12 mouse cellular contexts compared by ENCODE assay signal in genomic region chr12:85800031-85800430, GRCm38 (mm10). TPM values are rescaled to one million over a fixed set of nuclear protein-coding genes. Genes with fewer than 3 reads are reported as not detected.
DNase-seq lines count a peak whose midpoint lies in the region; ATAC-seq lines count a peak whose summit lies in the region.
"Had no signal": no experiment of that assay in that cellular context is flagged by ENCODE, and none has a peak within 500 bp of the region (broad histone marks: within the 10 kb centered on the region; RNA-seq: fewer than 3 reads in every experiment).

No protein-coding gene starts in this region.

- DNase-seq in cerebellum, postnatal 14 days: peak; percentile 34 to 41
- DNase-seq in cerebellum, adult 11-12 months: no peak
- no peak for DNase-seq in hindbrain, embryonic 10.5 days (ENCODE audit: low spot score)
- peak; percentile 23 for DNase-seq in midbrain, embryonic 11.5 days (ENCODE audit: low spot score, missing footprints)
- DNase-seq in midbrain, embryonic 14.5 days: no peak
- no peak for DNase-seq in kidney, postnatal 10 days
- DNase-seq: adrenal gland, adult 2 months; liver, postnatal 0 days had no signal

- H3K27me3 ChIP-seq in hindbrain, embryonic 16.5 days (replicated peaks; ENCODE audit: control insufficient read depth, insufficient read depth, low read length): no peaks in the 10 kb centered on the region
- no peaks in the 10 kb centered on the region for H3K27me3 ChIP-seq in hindbrain, embryonic 10.5 days (ENCODE audit: insufficient read depth, poor library complexity, severe bottlenecking)
- no peaks in the 10 kb centered on the region for H3K27me3 ChIP-seq in midbrain, embryonic 11.5 days (ENCODE audit: control insufficient read depth, insufficient read depth, low read length)
- no peaks in the 10 kb centered on the region for H3K27me3 ChIP-seq in midbrain, embryonic 14.5 days (ENCODE audit: control insufficient read depth, insufficient read depth, low read length)
- H3K27me3 ChIP-seq in limb, embryonic 13.5 days: no peaks in the 10 kb centered on the region
- H3K27me3 ChIP-seq: forebrain, embryonic 15.5 days; hindbrain, embryonic 15.5 days had no signal

- H3K4me1 ChIP-seq in hindbrain, embryonic 16.5 days (ENCODE audit: control insufficient read depth, insufficient read depth, low read depth, low read length): no peaks in the 10 kb centered on the region
- H3K4me1 ChIP-seq in hindbrain, embryonic 10.5 days (replicated peaks): no peaks in the 10 kb centered on the region
- no peaks in the 10 kb centered on the region for H3K4me1 ChIP-seq in midbrain, embryonic 11.5 days (ENCODE audit: control insufficient read depth, insufficient read depth, low read length)
- H3K4me1 ChIP-seq in midbrain, embryonic 14.5 days (ENCODE audit: control insufficient read depth, insufficient read depth, low read length): no peaks in the 10 kb centered on the region
- no peaks in the 10 kb centered on the region for H3K4me1 ChIP-seq in limb, embryonic 13.5 days
- H3K4me1 ChIP-seq: forebrain, embryonic 15.5 days; hindbrain, embryonic 15.5 days had no signal

- H3K4me3 ChIP-seq in hindbrain, embryonic 16.5 days (ENCODE audit: low read length): no peak overlapping the region
- no peak overlapping the region for H3K4me3 ChIP-seq in hindbrain, embryonic 10.5 days
- H3K4me3 ChIP-seq in midbrain, embryonic 11.5 days (ENCODE audit: low read depth, low read length): no peak overlapping the region
- no peak overlapping the region for H3K4me3 ChIP-seq in midbrain, embryonic 14.5 days (replicated peaks; ENCODE audit: low read depth, low read length)
- no peak overlapping the region for H3K4me3 ChIP-seq in limb, embryonic 13.5 days
- H3K4me3 ChIP-seq: forebrain, embryonic 15.5 days; hindbrain, embryonic 15.5 days had no signal

- no peak overlapping the region for H3K27ac ChIP-seq in hindbrain, embryonic 16.5 days (ENCODE audit: low read depth, low read length)
- no peak overlapping the region for H3K27ac ChIP-seq in hindbrain, embryonic 10.5 days
- H3K27ac ChIP-seq in midbrain, embryonic 11.5 days (ENCODE audit: low read depth, low read length): no peak overlapping the region
- H3K27ac ChIP-seq in midbrain, embryonic 14.5 days (replicated peaks; ENCODE audit: low read depth, low read length): no peak overlapping the region
- no peak overlapping the region for H3K27ac ChIP-seq in limb, embryonic 13.5 days
- H3K27ac ChIP-seq: forebrain, embryonic 15.5 days; hindbrain, embryonic 15.5 days had no signal

- 57% methylated on average over 9 of the region's 9 CpGs for WGBS in hindbrain, embryonic 16.5 days
- 64% methylated on average over 9 of the region's 9 CpGs for WGBS in hindbrain, embryonic 10.5 days
- 75% methylated on average over 9 of the region's 9 CpGs for WGBS in midbrain, embryonic 11.5 days
- 68% methylated on average over 9 of the region's 9 CpGs for WGBS in midbrain, embryonic 14.5 days
- WGBS in limb, embryonic 13.5 days: 31% methylated on average over 9 of the region's 9 CpGs

- H3K9ac ChIP-seq in hindbrain, embryonic 16.5 days (ENCODE audit: low read depth, low read length): no peak overlapping the region
- no peak overlapping the region for H3K9ac ChIP-seq in midbrain, embryonic 11.5 days (ENCODE audit: low read length)
- H3K9ac ChIP-seq in midbrain, embryonic 14.5 days (replicated peaks; ENCODE audit: low read length): no peak overlapping the region
- H3K9ac ChIP-seq in limb, embryonic 13.5 days: no peak overlapping the region
- H3K9ac ChIP-seq: forebrain, embryonic 15.5 days; hindbrain, embryonic 15.5 days; liver, postnatal 0 days had no signal

- H3K36me3 ChIP-seq in hindbrain, embryonic 16.5 days (ENCODE audit: control insufficient read depth, insufficient read depth, low read length): no peaks in the 10 kb centered on the region
- no peaks in the 10 kb centered on the region for H3K36me3 ChIP-seq in hindbrain, embryonic 10.5 days
- H3K36me3 ChIP-seq in midbrain, embryonic 11.5 days (ENCODE audit: control insufficient read depth, insufficient read depth, low read length): no peaks in the 10 kb centered on the region
- H3K36me3 ChIP-seq in midbrain, embryonic 14.5 days (ENCODE audit: control insufficient read depth, insufficient read depth, low read length): no peaks in the 10 kb centered on the region
- no peaks in the 10 kb centered on the region for H3K36me3 ChIP-seq in limb, embryonic 13.5 days
- H3K36me3 ChIP-seq: forebrain, embryonic 15.5 days; hindbrain, embryonic 15.5 days had no signal

- H3K9me3 ChIP-seq in hindbrain, embryonic 16.5 days (ENCODE audit: control insufficient read depth, low read length): no peaks in the 10 kb centered on the region
- H3K9me3 ChIP-seq in hindbrain, embryonic 10.5 days: no peaks in the 10 kb centered on the region
- H3K9me3 ChIP-seq in midbrain, embryonic 11.5 days (ENCODE audit: control insufficient read depth, low read length): no peaks in the 10 kb centered on the region
- H3K9me3 ChIP-seq in midbrain, embryonic 14.5 days (ENCODE audit: control insufficient read depth, low read length): no peaks in the 10 kb centered on the region
- H3K9me3 ChIP-seq in limb, embryonic 13.5 days: no peaks in the 10 kb centered on the region
- H3K9me3 ChIP-seq: forebrain, embryonic 15.5 days; hindbrain, embryonic 15.5 days had no signal

- H3K4me2 ChIP-seq in hindbrain, embryonic 16.5 days (ENCODE audit: low read length): no peak overlapping the region
- H3K4me2 ChIP-seq in midbrain, embryonic 11.5 days: no peak overlapping the region
- H3K4me2 ChIP-seq in midbrain, embryonic 14.5 days (ENCODE audit: low read length): no peak overlapping the region
- no peak overlapping the region for H3K4me2 ChIP-seq in limb, embryonic 13.5 days (replicated peaks)
- H3K4me2 ChIP-seq: forebrain, embryonic 15.5 days; hindbrain, embryonic 15.5 days had no signal

- peak; percentile 24; the same call in 1 of the 2 replicates for ATAC-seq in hindbrain, embryonic 16.5 days
- ATAC-seq in midbrain, embryonic 11.5 days (ENCODE audit: low FRiP score): no peak
- no peak for ATAC-seq in midbrain, embryonic 14.5 days (ENCODE audit: low FRiP score, low TSS enrichment)
- peak; percentile 15; the same call in 1 of the 2 replicates for ATAC-seq in limb, embryonic 13.5 days (ENCODE audit: low FRiP score, low read depth)
- ATAC-seq: forebrain, embryonic 15.5 days; liver, postnatal 0 days had no signal

RNA-seq across cellular contexts. Expression of gene Erg28, which starts 24.3 kb away (rescaled TPM):
- 109 and 114 TPM in 2 replicates for polyA plus RNA-seq in hindbrain, embryonic 16.5 days (2015; fragmentation: Nextera tagmentation; extraction: Ambion mirVana)
- 108 and 120 TPM in 2 replicates for polyA plus RNA-seq in hindbrain, embryonic 10.5 days (2016; fragmentation: Nextera tagmentation; extraction: Ambion mirVana)
- 105 and 113 TPM in 2 replicates for polyA plus RNA-seq in midbrain, embryonic 11.5 days (2014; fragmentation: Nextera tagmentation; extraction: Ambion mirVana)
- polyA plus RNA-seq in midbrain, embryonic 14.5 days (2014; fragmentation: Nextera tagmentation; extraction: Ambion mirVana): 84.8 and 111 TPM in 2 replicates
- polyA plus RNA-seq in limb, embryonic 13.5 days (2015; fragmentation: Nextera tagmentation; extraction: Ambion mirVana): 115 and 119 TPM in 2 replicates

RNA-seq across cellular contexts. Expression of gene Ttll5, which starts 24.4 kb away (rescaled TPM):
- polyA plus RNA-seq in hindbrain, embryonic 16.5 days (2015; fragmentation: Nextera tagmentation; extraction: Ambion mirVana): 11.0 and 12.6 TPM in 2 replicates
- polyA plus RNA-seq in hindbrain, embryonic 10.5 days (2016; fragmentation: Nextera tagmentation; extraction: Ambion mirVana): 18.0 and 18.3 TPM in 2 replicates
- 15.7 and 18.7 TPM in 2 replicates for polyA plus RNA-seq in midbrain, embryonic 11.5 days (2014; fragmentation: Nextera tagmentation; extraction: Ambion mirVana)
- 11.9 and 16.1 TPM in 2 replicates for polyA plus RNA-seq in midbrain, embryonic 14.5 days (2014; fragmentation: Nextera tagmentation; extraction: Ambion mirVana)
- 10.4 and 13.8 TPM in 2 replicates for polyA plus RNA-seq in limb, embryonic 13.5 days (2015; fragmentation: Nextera tagmentation; extraction: Ambion mirVana)

RNA-seq across cellular contexts. Expression of gene Flvcr2, which starts 53.7 kb away (rescaled TPM):
- polyA plus RNA-seq in hindbrain, embryonic 16.5 days (2015; fragmentation: Nextera tagmentation; extraction: Ambion mirVana): 6.3 and 6.9 TPM in 2 replicates
- polyA plus RNA-seq in hindbrain, embryonic 10.5 days (2016; fragmentation: Nextera tagmentation; extraction: Ambion mirVana): 0.90 and 1.0 TPM in 2 replicates
- polyA plus RNA-seq in midbrain, embryonic 11.5 days (2014; fragmentation: Nextera tagmentation; extraction: Ambion mirVana): 1.3 and 1.7 TPM in 2 replicates
- 2.9 and 4.5 TPM in 2 replicates for polyA plus RNA-seq in midbrain, embryonic 14.5 days (2014; fragmentation: Nextera tagmentation; extraction: Ambion mirVana)
- polyA plus RNA-seq in limb, embryonic 13.5 days (2015; fragmentation: Nextera tagmentation; extraction: Ambion mirVana): 2.2 and 3.2 TPM in 2 replicates

Comparison
In these comparisons a context has a peak if more than half of its experiments do, and no peak if none do; other contexts are left out.
1. DNase-seq: peak in cerebellum, postnatal 14 days (2 of 2) and midbrain, embryonic 11.5 days (single experiment); none in cerebellum, adult 11-12 months (single experiment), hindbrain, embryonic 10.5 days (single experiment), midbrain, embryonic 14.5 days (single experiment) and kidney, postnatal 10 days (single experiment).
2. ATAC-seq: peak in hindbrain, embryonic 16.5 days (single experiment) and limb, embryonic 13.5 days (single experiment); none in midbrain, embryonic 11.5 days (single experiment) and midbrain, embryonic 14.5 days (single experiment).